Mouse (Mus musculus) testis, adult 2 months (tissue): ENCODE results near the gene Prox1.

Experiments
- CTCF ChIP-seq: fragments of 200-500 bp; IDR thresholded peaks from 2 replicates; pipeline ENCODE4 v1.5.1; 2012; ENCODE audit warnings: low read depth, mild to moderate bottlenecking, inconsistent platforms, low read length, moderate library complexity; ENCODE audit not compliant: control insufficient read depth, insufficient read depth, insufficient replicate concordance
- POLR2A ChIP-seq: fragments of 200-500 bp; IDR thresholded peaks from 2 replicates; pipeline ENCODE4 v1.6.1; 2012; ENCODE audit warnings: low read depth, mild to moderate bottlenecking, inconsistent platforms, low read length, moderate library complexity; ENCODE audit not compliant: control insufficient read depth

GRCm38 (mm10) chr1:190167609-190168008 is 2.9 kb downstream of the Prox1 start:
- TF ChIP-seq POLR2A (no peak), CTCF (no peak)
